Mouse (Mus musculus): Measurements from ENCODE around the gene Rhbg. TPM values are rescaled to one million over a fixed set of nuclear protein-coding genes. Genes with fewer than 3 reads are reported as not detected.
"Not testable (repeated sequence)": the region's sequence is repeated elsewhere in the genome, so short reads cannot be mapped to it uniquely, and the experiment has no call there.

Gene Rhbg
- polyA plus RNA-seq, 1 experiment from 2014 or later = 1.3 TPM

GRCm38 (mm10) chr3:88284815-88285564 lies 30.5 kb upstream of the Rhbg start:
- not testable (repeated sequence) for H3K4me1 ChIP-seq (replicated peaks); H3K4me2 ChIP-seq; H3K9me3 ChIP-seq; H3K9ac ChIP-seq (replicated peaks); H3K4me3 ChIP-seq (replicated peaks); H3K36me3 ChIP-seq; H3K27ac ChIP-seq; H3K27me3 ChIP-seq; ATAC-seq (ENCODE audit: insufficient number of reproducible peaks, insufficient read depth, low FRiP score, low TSS enrichment, low read depth)
- WGBS = 95% methylated on average over 14 of the region's 14 CpGs

DNA sequence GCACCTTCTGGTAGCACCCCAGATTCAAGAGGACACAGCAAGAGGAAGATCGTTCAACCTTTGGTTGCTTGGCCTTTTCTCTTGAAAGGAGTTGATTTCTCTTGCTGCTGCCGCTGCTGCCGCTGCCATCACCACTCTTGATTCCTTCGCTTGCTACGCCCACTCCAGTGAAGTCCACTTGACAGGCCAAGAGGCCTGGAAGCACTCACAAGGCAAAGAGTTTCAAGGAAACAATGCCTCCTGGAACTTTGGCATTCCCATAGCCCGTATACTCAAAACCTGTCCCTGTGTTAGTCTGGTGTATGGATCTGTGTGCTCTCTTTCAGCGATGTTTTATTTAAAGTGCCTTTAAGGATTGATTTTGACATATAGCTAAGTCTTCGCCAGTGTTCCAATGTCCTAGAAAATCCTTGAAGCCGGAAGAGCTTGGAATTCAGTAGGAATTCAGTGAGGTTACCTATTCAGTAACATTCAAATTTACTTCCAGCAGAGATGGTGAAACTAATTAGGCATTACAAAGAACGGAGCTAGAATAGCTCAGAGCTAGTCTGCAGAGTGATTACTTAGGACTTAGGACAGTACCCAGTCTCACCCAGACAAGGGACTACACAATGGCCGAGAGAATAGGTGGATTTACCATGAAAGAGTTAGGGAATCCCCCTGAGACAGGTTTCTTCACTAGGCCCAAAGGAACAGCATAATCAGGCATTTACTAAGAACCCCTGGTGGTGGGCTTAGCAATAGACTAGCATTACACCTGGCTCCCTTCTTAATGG lies 26.8 kb upstream of the Rhbg start:
- not testable (repeated sequence) for H3K4me2 ChIP-seq; H3K4me3 ChIP-seq (replicated peaks); H3K9ac ChIP-seq (replicated peaks); H3K36me3 ChIP-seq; H3K27ac ChIP-seq; ATAC-seq (ENCODE audit: insufficient number of reproducible peaks, insufficient read depth, low FRiP score, low TSS enrichment, low read depth); H3K27me3 ChIP-seq; H3K9me3 ChIP-seq; H3K4me1 ChIP-seq (replicated peaks)
- 73% methylated on average over 11 of the region's 11 CpGs for WGBS

GRCm38 (mm10) chr3:88280035-88280434 lies 25.5 kb upstream of the Rhbg start:
- Histone ChIP-seq H3K4me3 (replicated peaks) (no peak overlapping the region), H3K27ac (no peak overlapping the region), H3K36me3 (no peaks in the 10 kb centered on the region), H3K27me3 (no peaks in the 10 kb centered on the region), H3K4me2 (no peak overlapping the region), H3K9me3 (no peaks in the 10 kb centered on the region), H3K9ac (replicated peaks) (no peak overlapping the region), H3K4me1 (replicated peaks) (no peaks in the 10 kb centered on the region)
- no peak for ATAC-seq (ENCODE audit: insufficient number of reproducible peaks, insufficient read depth, low FRiP score, low TSS enrichment, low read depth)
- WGBS = 83% methylated on average over 2 of the region's 2 CpGs

GRCm38 (mm10) chr3:88276529-88277143 lies 22.1 kb upstream of the Rhbg start:
- H3K4me3 ChIP-seq (replicated peaks) = no peak overlapping the region
- H3K4me1 ChIP-seq (replicated peaks) = no peaks in the 10 kb centered on the region
- H3K9ac ChIP-seq (replicated peaks) = no peak overlapping the region
- H3K27ac ChIP-seq = no peak overlapping the region
- no peaks in the 10 kb centered on the region for H3K36me3 ChIP-seq
- no peaks in the 10 kb centered on the region for H3K27me3 ChIP-seq
- H3K4me2 ChIP-seq = no peak overlapping the region
- 43% methylated on average over 7 of the region's 7 CpGs for WGBS
- no peaks in the 10 kb centered on the region for H3K9me3 ChIP-seq
- no peak for ATAC-seq (ENCODE audit: insufficient number of reproducible peaks, insufficient read depth, low FRiP score, low TSS enrichment, low read depth)

- no peak for ATAC-seq (ENCODE audit: insufficient number of reproducible peaks, insufficient read depth, low FRiP score, low TSS enrichment, low read depth)
- H3K27me3 ChIP-seq = no peaks in the 10 kb centered on the region
- no peaks in the 10 kb centered on the region for H3K9me3 ChIP-seq
- no peaks in the 10 kb centered on the region for H3K36me3 ChIP-seq
- WGBS = 81% methylated on average over 2 of the region's 2 CpGs
- no peak overlapping the region for H3K4me2 ChIP-seq
- H3K27ac ChIP-seq = no peak overlapping the region
- H3K9ac ChIP-seq (replicated peaks) = no peak overlapping the region
- H3K4me3 ChIP-seq (replicated peaks) = no peak overlapping the region
- no peaks in the 10 kb centered on the region for H3K4me1 ChIP-seq (replicated peaks)
Measured at GRCm38 (mm10) chr3:88276121-88276520, 21.6 kb upstream of the Rhbg start.

DNA sequence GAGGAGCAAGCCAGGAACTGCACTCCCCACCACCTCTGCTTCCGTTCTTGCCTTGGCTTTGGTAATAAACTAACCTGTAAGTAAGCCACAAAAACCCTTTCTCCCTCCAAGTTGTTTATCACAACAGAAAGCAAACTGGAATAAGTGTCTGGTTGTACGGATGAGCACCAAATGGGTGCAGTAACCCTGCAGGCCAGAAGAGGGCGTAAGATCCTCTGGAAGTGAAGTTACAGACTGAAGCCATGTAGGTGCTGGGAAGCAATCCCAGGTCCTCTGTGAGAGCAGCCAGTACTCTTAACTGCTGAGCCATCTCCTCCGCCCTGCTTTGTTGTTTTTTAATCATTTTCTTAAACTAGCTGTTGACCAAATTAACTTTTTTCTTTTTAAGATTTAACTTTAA lies 19.5 kb upstream of the Rhbg start:
- H3K27me3 ChIP-seq = no peaks in the 10 kb centered on the region
- H3K4me1 ChIP-seq (replicated peaks) = no peaks in the 10 kb centered on the region
- no peaks in the 10 kb centered on the region for H3K9me3 ChIP-seq
- 93% methylated on average over 4 of the region's 4 CpGs for WGBS
- no peaks in the 10 kb centered on the region for H3K36me3 ChIP-seq
- no peak overlapping the region for H3K9ac ChIP-seq (replicated peaks)
- H3K4me2 ChIP-seq = no peak overlapping the region
- no peak overlapping the region for H3K4me3 ChIP-seq (replicated peaks)
- H3K27ac ChIP-seq = no peak overlapping the region
- ATAC-seq (ENCODE audit: insufficient number of reproducible peaks, insufficient read depth, low FRiP score, low TSS enrichment, low read depth) = no peak

GRCm38 (mm10) chr3:88271859-88272258 lies 17.4 kb upstream of the Rhbg start:
- H3K4me3 ChIP-seq (replicated peaks) = no peak overlapping the region
- ATAC-seq (ENCODE audit: insufficient number of reproducible peaks, insufficient read depth, low FRiP score, low TSS enrichment, low read depth) = no peak
- H3K4me1 ChIP-seq (replicated peaks) = no peaks in the 10 kb centered on the region
- no peaks in the 10 kb centered on the region for H3K9me3 ChIP-seq
- H3K27ac ChIP-seq = no peak overlapping the region
- no peak overlapping the region for H3K9ac ChIP-seq (replicated peaks)
- no peaks in the 10 kb centered on the region for H3K36me3 ChIP-seq
- H3K4me2 ChIP-seq = no peak overlapping the region
- H3K27me3 ChIP-seq = no peaks in the 10 kb centered on the region
- 92% methylated on average over 3 of the region's 3 CpGs for WGBS

DNA sequence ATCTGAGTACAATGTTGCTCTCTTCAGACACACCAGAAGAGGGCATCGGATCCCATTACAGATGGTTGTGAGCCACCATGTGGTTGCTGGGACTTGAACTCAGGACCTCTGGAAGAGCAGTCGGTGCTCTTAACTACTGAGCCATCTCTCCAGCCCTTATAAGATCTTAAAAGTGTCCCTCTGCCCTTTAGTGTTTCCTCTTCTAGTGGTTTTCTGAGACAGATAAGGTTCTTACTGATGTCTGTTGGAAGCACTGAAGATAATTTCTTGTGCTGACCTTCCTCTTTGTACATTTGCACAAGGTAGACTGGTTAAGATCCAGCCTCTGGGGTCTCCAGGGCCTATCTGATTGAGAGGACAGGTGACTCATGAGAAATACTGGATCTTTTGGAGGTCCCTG lies 16.8 kb upstream of the Rhbg start:
- not testable (repeated sequence) for H3K27ac ChIP-seq; H3K4me2 ChIP-seq; H3K4me3 ChIP-seq (replicated peaks); H3K4me1 ChIP-seq (replicated peaks); ATAC-seq (ENCODE audit: insufficient number of reproducible peaks, insufficient read depth, low FRiP score, low TSS enrichment, low read depth); H3K9me3 ChIP-seq; H3K27me3 ChIP-seq; H3K9ac ChIP-seq (replicated peaks); H3K36me3 ChIP-seq
- WGBS = 98% methylated on average over 2 of the region's 2 CpGs

DNA sequence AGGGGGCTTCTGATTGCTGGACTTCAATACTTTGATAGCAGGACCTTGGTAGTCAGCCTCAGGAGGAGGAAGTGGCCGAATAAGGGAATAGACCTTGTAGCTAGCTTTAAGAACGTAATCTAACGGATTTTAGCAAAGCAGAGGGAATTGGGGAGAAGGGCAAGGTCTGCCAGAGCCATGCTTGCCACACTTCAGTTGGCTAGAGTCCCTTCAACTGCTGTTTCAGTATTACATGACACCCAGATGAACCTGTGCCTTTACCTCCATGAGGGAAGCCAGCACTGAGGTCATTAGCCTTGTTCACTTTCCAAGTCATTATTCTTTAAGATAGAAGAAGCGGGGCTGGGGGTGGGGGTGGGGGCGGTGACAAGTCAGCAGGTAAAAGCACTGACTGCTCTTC lies 14.5 kb upstream of the Rhbg start:
- no peak overlapping the region for H3K27ac ChIP-seq
- ATAC-seq (ENCODE audit: insufficient number of reproducible peaks, insufficient read depth, low FRiP score, low TSS enrichment, low read depth) = no peak
- H3K9ac ChIP-seq (replicated peaks) = no peak overlapping the region
- H3K9me3 ChIP-seq = no peaks in the 10 kb centered on the region
- H3K27me3 ChIP-seq = no peaks in the 10 kb centered on the region; the same call in 1 of the 2 replicates
- 82% methylated on average over 5 of the region's 5 CpGs for WGBS
- no peak overlapping the region for H3K4me2 ChIP-seq
- H3K36me3 ChIP-seq = no peaks in the 10 kb centered on the region
- H3K4me3 ChIP-seq (replicated peaks) = no peak overlapping the region
- no peaks in the 10 kb centered on the region for H3K4me1 ChIP-seq (replicated peaks)

- H3K36me3 ChIP-seq; H3K4me1 ChIP-seq (replicated peaks); H3K4me2 ChIP-seq; ATAC-seq (ENCODE audit: insufficient number of reproducible peaks, insufficient read depth, low FRiP score, low TSS enrichment, low read depth); H3K27me3 ChIP-seq; H3K27ac ChIP-seq; H3K4me3 ChIP-seq (replicated peaks); H3K9me3 ChIP-seq; H3K9ac ChIP-seq (replicated peaks): not testable (repeated sequence)
- 83% methylated on average over 6 of the region's 6 CpGs for WGBS
Measured at GRCm38 (mm10) chr3:88268014-88268413, 13.5 kb upstream of the Rhbg start.

- Histone ChIP-seq H3K4me1 (replicated peaks) (no peaks in the 10 kb centered on the region), H3K27ac (no peak overlapping the region), H3K9me3 (no peaks in the 10 kb centered on the region), H3K36me3 (no peaks in the 10 kb centered on the region), H3K4me3 (replicated peaks) (no peak overlapping the region), H3K4me2 (no peak overlapping the region), H3K9ac (replicated peaks) (no peak overlapping the region), H3K27me3 (peaks cover 6% of the 10 kb centered on the region)
- 63% methylated on average over 3 of the region's 3 CpGs for WGBS
- no peak for ATAC-seq (ENCODE audit: insufficient number of reproducible peaks, insufficient read depth, low FRiP score, low TSS enrichment, low read depth)
Measured at GRCm38 (mm10) chr3:88262346-88262745, 7.8 kb upstream of the Rhbg start.
